Mouse (Mus musculus) embryonic stem cell, embryonic (primary cell): ENCODE measurements around the gene Nps.

Source experiments
- CTCF ChIA-PET, 4 experiments: fragments of 300-600 bp in 2 of 4; fragments of 350-600 bp in 2 of 4; sonication (Branson Sonifier 250); formaldehyde crosslinking; loops; one replicate each; lab custom pipeline; 2022; ENCODE audit warnings: inconsistent platforms in 2 of 4; lab: Charles Lee
- POLR2A ChIA-PET, 4 experiments: fragments of 300-600 bp in 2 of 4; fragments of 350-600 bp in 2 of 4; sonication (Branson Sonifier 250); formaldehyde crosslinking; loops; one replicate each; lab custom pipeline; 2022; ENCODE audit warnings: antibody characterized with exemption in 4 of 4, inconsistent platforms in 1 of 4; lab: Charles Lee

Nps gene

DNA sequence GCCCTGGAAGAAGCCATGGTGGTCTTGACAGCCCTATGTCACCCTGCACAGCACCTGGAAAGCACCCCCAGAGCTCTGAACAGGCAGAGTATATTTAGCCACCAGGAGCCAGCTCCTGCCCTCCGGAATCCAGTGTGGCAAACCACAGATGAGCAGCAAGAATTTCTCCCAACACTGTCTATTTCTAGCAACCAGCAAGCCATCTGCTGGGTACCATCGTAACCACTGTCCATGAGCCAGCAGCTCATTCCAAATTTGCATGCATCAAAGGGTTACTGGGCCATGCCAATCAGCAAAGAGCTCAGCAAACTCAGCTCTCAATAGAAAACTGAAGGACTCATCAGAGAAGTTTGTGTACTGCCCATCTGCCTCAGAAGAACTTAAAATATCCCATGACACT, 46.0 kb downstream of the Nps start:
- ChIA-PET POLR2A (no interaction called here), CTCF (no interaction called here)
